Mouse (Mus musculus): ENCODE data around the gene B4galt2.

DNA sequence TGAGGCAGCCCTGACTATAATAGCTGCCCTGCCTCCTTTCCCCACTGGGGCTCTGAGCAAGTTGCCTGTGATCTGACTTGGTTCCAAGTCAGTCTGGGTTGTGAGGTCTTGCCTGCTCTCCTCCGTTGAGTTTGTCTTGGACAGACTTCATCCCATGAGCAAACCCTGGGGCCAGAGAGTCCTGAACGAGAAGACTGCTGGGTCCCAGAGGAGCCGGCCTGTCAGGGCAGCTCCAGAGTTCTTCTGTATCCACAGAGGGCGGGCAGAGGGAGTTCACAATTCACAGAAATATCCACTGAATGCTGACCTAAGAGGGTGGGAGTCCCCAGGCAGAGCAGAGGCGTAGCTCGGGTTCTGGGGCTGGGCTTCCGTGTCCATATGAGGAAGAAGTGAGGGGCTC lies 32.4 kb downstream of the B4galt2 start:
- TF ChIP-seq POLR2A (IDR thresholded peaks at IDR 0.05; ENCODE audit: extremely low read depth, insufficient read depth, low read length) (no peak), CTCF (IDR thresholded peaks at IDR 0.05; ENCODE audit: extremely low read depth, insufficient read depth, low read length) (no peak)

All from cortical plate, adult 2 months (tissue).